Mouse (Mus musculus) left cerebral cortex, postnatal 14 days (tissue): ENCODE data around the gene Dnajc7. TPM values are rescaled to one million over a fixed set of nuclear protein-coding genes. Genes with fewer than 3 reads are reported as not detected.
"Not testable (repeated sequence)": the region's sequence is repeated elsewhere in the genome, so short reads cannot be mapped to it uniquely, and the experiment has no call there.

Experiments used
- DNase-seq, 2 experiments: peaks; one replicate each; pipeline ENCODE4 v3.0.0; 2021 to 2022; ENCODE audit warnings: low spot score in 2 of 2, mixed read lengths in 1 of 2
- intact Hi-C: fragments of 180-260 bp; cut with DNase I; formaldehyde crosslinking; loops from one replicate; pipeline ENCODE4 v1.15.1; 2025
- total RNA-seq, 2 experiments: library from RNA; stranded (reverse); gene quantifications; 2 replicates each; pipeline ENCODE4 v1.2.3; 2021

The Dnajc7 gene
- total RNA-seq, 2 experiments from 2014 or later = 239 to 244 TPM

GRCm38 (mm10) chr11:100564703-100565102 is 55.3 kb downstream of the Dnajc7 start:
- intact Hi-C loops = no loop called here
- DNase-seq = no peak

GRCm38 (mm10) chr11:100564297-100564696 is 55.7 kb downstream of the Dnajc7 start:
- DNase-seq = peak; percentile 75 to 87
- intact Hi-C loops = no loop called here

- intact Hi-C loops = no loop called here
- DNase-seq = no peak
Measured at GRCm38 (mm10) chr11:100561748-100562147, 58.2 kb downstream of the Dnajc7 start.

- DNase-seq = no peak
- intact Hi-C loops = loop anchor here (5.0 kb wide), 1 partner anchor 47 kb away; no protein-coding TSS in a partner anchor
Measured at GRCm38 (mm10) chr11:100559476-100559875, 60.5 kb downstream of the Dnajc7 start.

GRCm38 (mm10) chr11:100557563-100557962 is 62.4 kb downstream of the Dnajc7 start:
- intact Hi-C loops = loop anchor here (5.0 kb wide), 1 partner anchor 45 kb away; no protein-coding TSS in a partner anchor
- no peak for DNase-seq

- intact Hi-C loops = loop anchor here (5.0 kb wide), 1 partner anchor 43 kb away; no protein-coding TSS in a partner anchor
- DNase-seq = peak; percentile 75 to 89
Measured at GRCm38 (mm10) chr11:100555583-100555982, 64.4 kb downstream of the Dnajc7 start.

- DNase-seq = no peak
- intact Hi-C loops = no loop called here
Measured at GRCm38 (mm10) chr11:100552842-100553241, 67.1 kb downstream of the Dnajc7 start.

GRCm38 (mm10) chr11:100550101-100550500 is 69.9 kb downstream of the Dnajc7 start:
- DNase-seq = no peak
- intact Hi-C loops = no loop called here

- intact Hi-C loops = no loop called here
- DNase-seq = no peak
Measured at GRCm38 (mm10) chr11:100549466-100549865, 70.5 kb downstream of the Dnajc7 start.

GRCm38 (mm10) chr11:100548141-100548540 is 71.8 kb downstream of the Dnajc7 start:
- DNase-seq = no peak
- intact Hi-C loops = no loop called here

GRCm38 (mm10) chr11:100546955-100547354 is 73.0 kb downstream of the Dnajc7 start:
- DNase-seq = no peak
- intact Hi-C loops = no loop called here

GRCm38 (mm10) chr11:100545746-100546085 is 74.3 kb downstream of the Dnajc7 start:
- DNase-seq = no peak
- intact Hi-C loops = no loop called here

- peak; percentile 79 to 80 for DNase-seq
- intact Hi-C loops = no loop called here
Measured at GRCm38 (mm10) chr11:100544832-100545745, 74.9 kb downstream of the Dnajc7 start, which contains the start of gene Ttc25. TSS of gene Ttc25 (plus strand) at chr11:100545607.

GRCm38 (mm10) chr11:100541577-100541976 is 78.4 kb downstream of the Dnajc7 start:
- DNase-seq = no peak
- intact Hi-C loops = no loop called here

- intact Hi-C loops = no loop called here
Measured at GRCm38 (mm10) chr11:100540966-100541365, 79.0 kb downstream of the Dnajc7 start.

GRCm38 (mm10) chr11:100536466-100536865 is 83.5 kb downstream of the Dnajc7 start:
- DNase-seq = no peak
- intact Hi-C loops = no loop called here

More at GRCm38 (mm10) chr11:100540966-100541365, 79.0 kb downstream of the Dnajc7 start:
- no peak for DNase-seq

GRCm38 (mm10) chr11:100535996-100536395 is 84.0 kb downstream of the Dnajc7 start:
- no peak for DNase-seq
- intact Hi-C loops = no loop called here

GRCm38 (mm10) chr11:100534821-100535220 is 85.1 kb downstream of the Dnajc7 start:
- not testable (repeated sequence) for DNase-seq

GRCm38 (mm10) chr11:100534411-100534810 is 85.6 kb downstream of the Dnajc7 start:
- DNase-seq, intact Hi-C loops: not testable (repeated sequence)

More at GRCm38 (mm10) chr11:100534821-100535220, 85.1 kb downstream of the Dnajc7 start:
- intact Hi-C loops = not testable (repeated sequence)

- no peak for DNase-seq
- intact Hi-C loops = no loop called here
Measured at GRCm38 (mm10) chr11:100533871-100534270, 86.1 kb downstream of the Dnajc7 start.
